Mouse (Mus musculus) midbrain, embryonic 16.5 days (tissue): ENCODE results near the gene Astn2. TPM values are rescaled to one million over a fixed set of nuclear protein-coding genes. Genes with fewer than 3 reads are reported as not detected.

ENCODE experiments used
- ATAC-seq: fragments of 200-750 bp; cut with Nextera tagmentation; 2 replicates; pipeline ENCODE4 v1.8.0; 2017; ENCODE audit warnings: moderate TSS enrichment
- H3K27ac ChIP-seq: fragments of 300-500 bp; sonication (generic); 2 replicates; pipeline ENCODE4 v1.5.1; 2014; ENCODE audit warnings: mild to moderate bottlenecking, low read length, mixed read lengths
- H3K27me3 ChIP-seq: fragments of 300-500 bp; sonication (generic); 2 replicates; pipeline ENCODE4 v1.6.1; 2014; ENCODE audit warnings: low read depth, low read length, mixed read lengths; ENCODE audit not compliant: control insufficient read depth, insufficient read depth
- H3K36me3 ChIP-seq: fragments of 300-500 bp; sonication (generic); 2 replicates; pipeline ENCODE4 v1.6.1; 2014; ENCODE audit warnings: mild to moderate bottlenecking, low read length, moderate library complexity, mixed read lengths; ENCODE audit not compliant: control insufficient read depth, insufficient read depth
- H3K4me1 ChIP-seq: fragments of 300-500 bp; sonication (generic); 2 replicates; pipeline ENCODE4 v1.6.1; 2014; ENCODE audit warnings: mild to moderate bottlenecking, low read length, mixed read lengths; ENCODE audit not compliant: control insufficient read depth, insufficient read depth
- H3K4me2 ChIP-seq: fragments of 300-500 bp; sonication (generic); 2 replicates; pipeline ENCODE4 v1.6.1; 2014; ENCODE audit warnings: mild to moderate bottlenecking, low read length, mixed read lengths
- H3K4me3 ChIP-seq: fragments of 300-500 bp; sonication (generic); 2 replicates; pipeline ENCODE4 v1.5.1; 2014; ENCODE audit warnings: low read depth, mild to moderate bottlenecking, low read length, moderate library complexity, mixed read lengths
- H3K9ac ChIP-seq: fragments of 300-500 bp; sonication (generic); 2 replicates; pipeline ENCODE4 v1.6.1; 2014; ENCODE audit warnings: low read depth, low read length, mixed read lengths
- H3K9me3 ChIP-seq: fragments of 300-500 bp; sonication (generic); replicated peaks from 2 replicates; pipeline ENCODE4 v1.6.1; 2014; ENCODE audit warnings: mild to moderate bottlenecking, low read length, mixed read lengths; ENCODE audit not compliant: control insufficient read depth, poor library complexity, severe bottlenecking
- WGBS: fragments of 180-500 bp; shearing (Covaris S2); extraction: QIAGEN DNeasy Blood & Tissue Kit; methylation state at CpG from one replicate; pipeline ENCODE4 v1.1.7; 2014; 5-methylcytosine and 5-hydroxymethylcytosine counted together
- polyA plus RNA-seq: library from polyadenylated mRNA; unstranded; fragments of >200 nt; fragmentation: Nextera tagmentation; extraction: Ambion mirVana; gene quantifications from 2 replicates; pipeline ENCODE4 v1.2.1, GENCODE M21; 2015

Astn2 gene
- polyA plus RNA-seq, 1 experiment from 2014 or later = 1.8 TPM

GRCm38 (mm10) chr4:66285034-66285433 lies 119.4 kb downstream of the Astn2 start:
- Histone ChIP-seq H3K9me3 (no peaks in the 10 kb centered on the region), H3K27me3 (no peaks in the 10 kb centered on the region), H3K4me3 (no peak overlapping the region), H3K36me3 (no peaks in the 10 kb centered on the region), H3K4me1 (no peaks in the 10 kb centered on the region), H3K9ac (no peak overlapping the region), H3K27ac (no peak overlapping the region), H3K4me2 (no peak overlapping the region)
- ATAC-seq = no peak

DNA sequence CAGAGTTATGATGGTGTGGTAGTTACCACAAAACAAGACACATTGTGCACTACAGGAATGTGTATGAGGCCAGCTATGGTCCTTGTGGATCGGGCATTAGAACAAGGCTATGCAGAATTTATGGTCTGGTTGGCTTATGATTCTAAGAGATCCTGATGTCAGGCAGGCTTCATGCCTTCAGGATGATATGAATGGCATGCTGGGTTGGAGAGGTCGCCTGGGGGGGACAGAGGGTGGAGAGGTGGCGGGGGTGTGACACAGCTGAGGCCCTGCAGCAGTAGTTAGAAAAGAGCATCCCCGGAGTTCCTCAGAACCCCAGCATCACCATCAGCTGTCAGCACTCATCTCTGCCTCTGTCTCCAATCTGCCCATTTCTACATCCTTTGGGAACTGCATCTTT lies 128.3 kb downstream of the Astn2 start:
- Histone ChIP-seq H3K9me3 (no peaks in the 10 kb centered on the region), H3K4me3 (no peak overlapping the region), H3K4me2 (no peak overlapping the region), H3K36me3 (no peaks in the 10 kb centered on the region), H3K4me1 (peaks cover 11% of the 10 kb centered on the region), H3K27ac (no peak overlapping the region), H3K9ac (no peak overlapping the region), H3K27me3 (no peaks in the 10 kb centered on the region)
- WGBS = 60% methylated on average over 4 of the region's 4 CpGs
- no peak for ATAC-seq

DNA sequence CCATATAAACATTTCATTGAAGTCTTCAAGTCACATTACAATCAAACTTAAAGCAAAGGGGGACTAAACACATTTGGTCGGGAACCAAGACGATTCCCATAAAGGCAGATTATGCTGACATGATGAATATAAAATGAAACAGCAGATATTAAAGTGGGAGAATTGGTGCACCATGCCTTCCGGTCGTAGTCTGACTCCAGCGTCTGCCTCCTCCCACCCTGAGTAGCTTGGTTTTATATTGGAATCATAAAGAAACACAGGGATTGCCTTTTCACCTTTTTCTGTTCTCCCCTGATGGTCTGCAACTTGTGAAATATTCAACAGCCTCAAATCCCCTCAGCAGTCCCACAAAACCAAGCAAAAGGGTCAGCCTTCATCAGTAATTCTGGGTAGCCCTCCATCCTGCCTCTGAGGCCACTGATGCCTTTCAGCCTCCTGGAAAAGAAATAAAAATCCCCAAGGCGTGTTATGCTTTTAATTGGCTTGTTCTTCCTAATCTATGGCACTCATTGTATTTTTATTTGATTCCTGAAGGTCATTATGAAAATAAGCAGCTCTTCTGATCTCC lies 132.8 kb downstream of the Astn2 start:
- no peak for ATAC-seq
- Histone ChIP-seq H3K9me3 (no peaks in the 10 kb centered on the region), H3K4me2 (no peak overlapping the region), H3K4me3 (no peak overlapping the region), H3K9ac (no peak overlapping the region), H3K4me1 (peaks cover 11% of the 10 kb centered on the region), H3K27ac (no peak overlapping the region), H3K36me3 (no peaks in the 10 kb centered on the region), H3K27me3 (no peaks in the 10 kb centered on the region)
- WGBS = 40% methylated on average over 6 of the region's 6 CpGs

DNA sequence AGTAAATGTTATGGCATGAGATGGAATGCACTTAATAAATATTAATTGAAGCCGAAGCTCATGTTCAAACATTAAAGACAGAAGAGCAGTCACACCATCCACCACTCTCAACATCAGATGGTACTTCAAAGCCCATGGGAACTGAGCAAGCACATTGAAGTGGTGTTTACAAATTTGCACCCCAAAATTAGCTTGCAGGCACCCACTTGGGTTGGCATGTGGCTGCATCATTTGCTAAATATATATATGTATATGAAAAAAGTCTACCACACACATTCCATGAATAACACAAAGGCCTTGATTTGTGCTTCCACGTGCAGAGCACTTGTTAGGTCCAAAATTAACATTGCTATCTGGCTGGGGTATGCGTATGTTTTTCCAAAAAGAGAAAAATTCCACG lies 140.4 kb downstream of the Astn2 start:
- ATAC-seq = no peak
- Histone ChIP-seq H3K27ac (no peak overlapping the region), H3K4me2 (no peak overlapping the region), H3K9me3 (no peaks in the 10 kb centered on the region), H3K4me3 (no peak overlapping the region), H3K27me3 (no peaks in the 10 kb centered on the region), H3K4me1 (no peaks in the 10 kb centered on the region), H3K9ac (no peak overlapping the region), H3K36me3 (no peaks in the 10 kb centered on the region)
- WGBS = 86% methylated on average over 4 of the region's 4 CpGs

DNA sequence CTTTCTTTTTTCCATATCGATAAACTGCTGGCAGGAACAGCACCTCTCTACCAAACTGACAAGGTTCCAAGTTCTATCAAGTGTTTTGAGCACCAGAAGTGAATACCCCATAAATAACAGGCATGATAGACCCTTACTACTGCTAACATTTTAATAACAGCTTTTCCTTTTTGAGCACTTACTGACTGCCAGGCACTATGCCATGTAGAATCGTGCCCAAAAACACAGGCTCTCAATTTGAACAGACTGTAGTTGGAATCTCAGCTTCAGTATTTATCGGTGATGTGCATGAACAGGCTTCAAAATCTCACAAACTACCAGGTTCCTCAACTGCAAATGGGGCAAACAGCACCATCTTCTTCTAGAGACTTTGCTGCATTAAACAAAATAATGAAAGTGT lies 143.1 kb downstream of the Astn2 start:
- H3K27ac ChIP-seq = no peak overlapping the region
- H3K36me3 ChIP-seq = no peaks in the 10 kb centered on the region
- no peak overlapping the region for H3K4me3 ChIP-seq
- no peak overlapping the region for H3K4me2 ChIP-seq
- H3K9me3 ChIP-seq = no peaks in the 10 kb centered on the region
- no peak for ATAC-seq
- no peaks in the 10 kb centered on the region for H3K4me1 ChIP-seq
- WGBS = 87% methylated on average over 3 of the region's 3 CpGs
- H3K9ac ChIP-seq = no peak overlapping the region
- H3K27me3 ChIP-seq = no peaks in the 10 kb centered on the region

GRCm38 (mm10) chr4:66258905-66259304 lies 145.5 kb downstream of the Astn2 start:
- no peak overlapping the region for H3K4me2 ChIP-seq
- no peak for ATAC-seq
- H3K36me3 ChIP-seq = no peaks in the 10 kb centered on the region
- H3K9me3 ChIP-seq = no peaks in the 10 kb centered on the region
- WGBS = 87% methylated on average over 2 of the region's 2 CpGs
- no peak overlapping the region for H3K9ac ChIP-seq
- no peak overlapping the region for H3K27ac ChIP-seq
- 0 out of 2 replicates have a peak, but pooled peaks cover 2% of the 10 kb centered on the region for H3K4me1 ChIP-seq
- no peaks in the 10 kb centered on the region for H3K27me3 ChIP-seq
- H3K4me3 ChIP-seq = no peak overlapping the region

DNA sequence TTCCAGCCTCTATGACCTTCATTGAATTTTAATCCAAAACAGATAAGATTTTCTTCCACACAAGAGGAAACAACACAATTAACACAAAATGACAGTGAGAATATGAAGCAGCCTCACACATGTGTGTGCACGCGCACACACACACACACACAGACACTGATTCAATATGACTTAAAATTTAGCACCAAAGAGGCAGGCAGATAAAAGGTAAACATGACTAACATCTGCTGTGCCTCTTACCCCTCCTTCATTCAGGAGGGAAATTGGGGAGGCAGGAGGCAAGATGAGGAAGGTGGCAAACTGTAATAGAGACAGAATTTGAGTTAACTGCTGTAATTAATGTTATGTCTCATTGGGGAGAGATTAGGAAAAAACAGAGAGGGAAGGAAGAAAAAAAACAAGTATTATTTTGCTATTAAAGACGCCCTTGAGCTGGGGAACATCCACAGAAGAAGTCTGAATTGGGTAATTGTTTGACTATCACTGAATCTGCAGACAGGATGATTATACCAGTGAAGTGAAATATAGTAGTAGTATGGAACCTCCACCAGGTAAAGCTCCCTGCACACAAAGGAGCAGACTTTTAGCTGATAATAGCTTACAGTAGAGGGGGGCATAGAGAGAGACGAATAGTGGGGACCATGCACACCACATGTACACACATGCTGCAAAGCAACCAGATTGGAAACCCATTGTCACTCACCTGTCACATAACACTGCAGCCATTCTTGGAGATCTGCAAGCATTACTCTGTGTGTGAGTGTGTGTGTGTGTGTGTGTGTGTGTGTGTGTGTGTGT lies 149.5 kb downstream of the Astn2 start:
- H3K4me3 ChIP-seq = no peak overlapping the region
- H3K36me3 ChIP-seq = no peaks in the 10 kb centered on the region
- no peak overlapping the region for H3K27ac ChIP-seq
- H3K27me3 ChIP-seq = no peaks in the 10 kb centered on the region
- 73% methylated on average over 4 of the region's 4 CpGs for WGBS
- H3K9ac ChIP-seq = no peak overlapping the region
- ATAC-seq = no peak
- no peak overlapping the region for H3K4me2 ChIP-seq
- 0 out of 2 replicates have a peak, but pooled peaks cover 2% of the 10 kb centered on the region for H3K4me1 ChIP-seq
- H3K9me3 ChIP-seq = no peaks in the 10 kb centered on the region

GRCm38 (mm10) chr4:66248521-66248920 lies 155.9 kb downstream of the Astn2 start:
- 62% methylated on average over 8 of the region's 8 CpGs for WGBS
- no peak for ATAC-seq
- Histone ChIP-seq H3K4me3 (no peak overlapping the region), H3K36me3 (no peaks in the 10 kb centered on the region), H3K27me3 (no peaks in the 10 kb centered on the region), H3K4me2 (no peak overlapping the region), H3K27ac (no peak overlapping the region), H3K9me3 (no peaks in the 10 kb centered on the region), H3K4me1 (no peaks in the 10 kb centered on the region), H3K9ac (no peak overlapping the region)

- ATAC-seq = no peak
- H3K9ac ChIP-seq = no peak overlapping the region
- no peaks in the 10 kb centered on the region for H3K27me3 ChIP-seq
- H3K4me2 ChIP-seq = no peak overlapping the region
- H3K27ac ChIP-seq = no peak overlapping the region
- H3K36me3 ChIP-seq = no peaks in the 10 kb centered on the region
- no peaks in the 10 kb centered on the region for H3K4me1 ChIP-seq
- H3K4me3 ChIP-seq = no peak overlapping the region
- H3K9me3 ChIP-seq = no peaks in the 10 kb centered on the region
Observed at GRCm38 (mm10) chr4:66242683-66243082, 161.7 kb downstream of the Astn2 start.
